Mouse (Mus musculus): Measurements from ENCODE around the gene Pdzd8.

The Pdzd8 gene

GRCm38 (mm10) chr19:59379995-59380394 is 34.4 kb upstream of the Pdzd8 start:
- no peaks in the 10 kb centered on the region for H3K36me3 ChIP-seq (ENCODE audit: insufficient read depth, low read length)
- H3K9me3 ChIP-seq (ENCODE audit: low read length): peaks cover 14% of the 10 kb centered on the region
- TF ChIP-seq POU5F1 (IDR thresholded peaks at IDR 0.05; ENCODE audit: borderline replicate concordance, low read length) (no peak), CTCF (conservative IDR thresholded peaks at IDR 0.05; ENCODE audit: low read length) (no peak), NANOG (IDR thresholded peaks at IDR 0.05; ENCODE audit: borderline replicate concordance, low read length) (no peak)
- no peak overlapping the region for H3K4me3 ChIP-seq (replicated peaks; ENCODE audit: low read length)
- peaks cover 7% of the 10 kb centered on the region; the same call in 1 of the 2 replicates for H3K27me3 ChIP-seq (ENCODE audit: insufficient read depth, low read length)
- H3K4me1 ChIP-seq (replicated peaks; ENCODE audit: low read depth, low read length): no peaks in the 10 kb centered on the region

- TF ChIP-seq CTCF (conservative IDR thresholded peaks at IDR 0.05; ENCODE audit: low read length) (peak; percentile 60), NANOG (IDR thresholded peaks at IDR 0.05; ENCODE audit: borderline replicate concordance, low read length) (no peak), POU5F1 (IDR thresholded peaks at IDR 0.05; ENCODE audit: borderline replicate concordance, low read length) (no peak)
- Histone ChIP-seq H3K4me1 (replicated peaks; ENCODE audit: low read depth, low read length) (peaks cover 9% of the 10 kb centered on the region), H3K9me3 (ENCODE audit: low read length) (peaks cover 14% of the 10 kb centered on the region), H3K4me3 (replicated peaks; ENCODE audit: low read length) (no peak overlapping the region), H3K36me3 (ENCODE audit: insufficient read depth, low read length) (no peaks in the 10 kb centered on the region), H3K27me3 (ENCODE audit: insufficient read depth, low read length) (peaks cover 7% of the 10 kb centered on the region; the same call in 1 of the 2 replicates)
Measured at GRCm38 (mm10) chr19:59376481-59376880, 30.9 kb upstream of the Pdzd8 start.

- H3K4me1 ChIP-seq (replicated peaks; ENCODE audit: low read depth, low read length): peaks cover 16% of the 10 kb centered on the region
- H3K36me3 ChIP-seq (ENCODE audit: insufficient read depth, low read length): no peaks in the 10 kb centered on the region
- no peak overlapping the region for H3K4me3 ChIP-seq (replicated peaks; ENCODE audit: low read length)
- TF ChIP-seq POU5F1 (IDR thresholded peaks at IDR 0.05; ENCODE audit: borderline replicate concordance, low read length) (no peak), NANOG (IDR thresholded peaks at IDR 0.05; ENCODE audit: borderline replicate concordance, low read length) (no peak), CTCF (conservative IDR thresholded peaks at IDR 0.05; ENCODE audit: low read length) (no peak)
- peaks cover 14% of the 10 kb centered on the region for H3K9me3 ChIP-seq (ENCODE audit: low read length)
- peaks cover 5% of the 10 kb centered on the region; the same call in 1 of the 2 replicates for H3K27me3 ChIP-seq (ENCODE audit: insufficient read depth, low read length)
Measured at GRCm38 (mm10) chr19:59374940-59375339, 29.4 kb upstream of the Pdzd8 start.

GRCm38 (mm10) chr19:59372928-59373327 is 27.3 kb upstream of the Pdzd8 start:
- H3K4me3 ChIP-seq (replicated peaks; ENCODE audit: low read length): no peak overlapping the region
- H3K9me3 ChIP-seq (ENCODE audit: low read length): peaks cover 14% of the 10 kb centered on the region
- peaks cover 9% of the 10 kb centered on the region; the same call in 1 of the 2 replicates for H3K27me3 ChIP-seq (ENCODE audit: insufficient read depth, low read length)
- TF ChIP-seq POU5F1 (IDR thresholded peaks at IDR 0.05; ENCODE audit: borderline replicate concordance, low read length) (no peak), NANOG (IDR thresholded peaks at IDR 0.05; ENCODE audit: borderline replicate concordance, low read length) (no peak), CTCF (conservative IDR thresholded peaks at IDR 0.05; ENCODE audit: low read length) (no peak)
- H3K36me3 ChIP-seq (ENCODE audit: insufficient read depth, low read length): no peaks in the 10 kb centered on the region
- peaks cover 16% of the 10 kb centered on the region for H3K4me1 ChIP-seq (replicated peaks; ENCODE audit: low read depth, low read length)

- Histone ChIP-seq H3K9me3 (ENCODE audit: low read length) (peaks cover 9% of the 10 kb centered on the region), H3K36me3 (ENCODE audit: insufficient read depth, low read length) (no peaks in the 10 kb centered on the region), H3K4me1 (replicated peaks; ENCODE audit: low read depth, low read length) (peaks cover 16% of the 10 kb centered on the region), H3K27me3 (ENCODE audit: insufficient read depth, low read length) (peaks cover 10% of the 10 kb centered on the region; the same call in 1 of the 2 replicates), H3K4me3 (replicated peaks; ENCODE audit: low read length) (no peak overlapping the region)
- no peak for TF ChIP-seq POU5F1 (IDR thresholded peaks at IDR 0.05; ENCODE audit: borderline replicate concordance, low read length)
- TF ChIP-seq CTCF (conservative IDR thresholded peaks at IDR 0.05; ENCODE audit: low read length): no peak
- no peak for TF ChIP-seq NANOG (IDR thresholded peaks at IDR 0.05; ENCODE audit: borderline replicate concordance, low read length)
Measured at GRCm38 (mm10) chr19:59371016-59371415, 25.4 kb upstream of the Pdzd8 start.

GRCm38 (mm10) chr19:59367892-59368291 is 22.3 kb upstream of the Pdzd8 start:
- peaks cover 15% of the 10 kb centered on the region; the same call in 1 of the 2 replicates for H3K27me3 ChIP-seq (ENCODE audit: insufficient read depth, low read length)
- H3K36me3 ChIP-seq (ENCODE audit: insufficient read depth, low read length): no peaks in the 10 kb centered on the region
- TF ChIP-seq NANOG (IDR thresholded peaks at IDR 0.05; ENCODE audit: borderline replicate concordance, low read length) (no peak), POU5F1 (IDR thresholded peaks at IDR 0.05; ENCODE audit: borderline replicate concordance, low read length) (no peak), CTCF (conservative IDR thresholded peaks at IDR 0.05; ENCODE audit: low read length) (no peak)
- peaks cover 11% of the 10 kb centered on the region for H3K4me1 ChIP-seq (replicated peaks; ENCODE audit: low read depth, low read length)
- no peaks in the 10 kb centered on the region for H3K9me3 ChIP-seq (ENCODE audit: low read length)
- no peak overlapping the region for H3K4me3 ChIP-seq (replicated peaks; ENCODE audit: low read length)

- Histone ChIP-seq H3K9me3 (ENCODE audit: low read length) (no peaks in the 10 kb centered on the region), H3K36me3 (ENCODE audit: insufficient read depth, low read length) (no peaks in the 10 kb centered on the region), H3K4me3 (replicated peaks; ENCODE audit: low read length) (no peak overlapping the region), H3K27me3 (ENCODE audit: insufficient read depth, low read length) (peaks cover 20% of the 10 kb centered on the region; the same call in 1 of the 2 replicates), H3K4me1 (replicated peaks; ENCODE audit: low read depth, low read length) (peaks cover 11% of the 10 kb centered on the region; the same call in 1 of the 2 replicates)
- no peak for TF ChIP-seq NANOG (IDR thresholded peaks at IDR 0.05; ENCODE audit: borderline replicate concordance, low read length)
- TF ChIP-seq POU5F1 (IDR thresholded peaks at IDR 0.05; ENCODE audit: borderline replicate concordance, low read length): no peak
- no peak for TF ChIP-seq CTCF (conservative IDR thresholded peaks at IDR 0.05; ENCODE audit: low read length)
Measured at GRCm38 (mm10) chr19:59366724-59367123, 21.1 kb upstream of the Pdzd8 start.

- H3K4me1 ChIP-seq (replicated peaks; ENCODE audit: low read depth, low read length): 0 out of 2 replicates have a peak, but pooled peaks cover 4% of the 10 kb centered on the region
- H3K4me3 ChIP-seq (replicated peaks; ENCODE audit: low read length): no peak overlapping the region
- H3K9me3 ChIP-seq (ENCODE audit: low read length): no peaks in the 10 kb centered on the region
- no peak for TF ChIP-seq POU5F1 (IDR thresholded peaks at IDR 0.05; ENCODE audit: borderline replicate concordance, low read length)
- H3K27me3 ChIP-seq (ENCODE audit: insufficient read depth, low read length): peaks cover 23% of the 10 kb centered on the region; the same call in 1 of the 2 replicates
- H3K36me3 ChIP-seq (ENCODE audit: insufficient read depth, low read length): no peaks in the 10 kb centered on the region
Measured at GRCm38 (mm10) chr19:59363666-59364065, 18.1 kb upstream of the Pdzd8 start.

- H3K9me3 ChIP-seq (ENCODE audit: low read length): no peaks in the 10 kb centered on the region
- no peaks in the 10 kb centered on the region for H3K36me3 ChIP-seq (ENCODE audit: insufficient read depth, low read length)
- TF ChIP-seq POU5F1 (IDR thresholded peaks at IDR 0.05; ENCODE audit: borderline replicate concordance, low read length) (no peak), NANOG (IDR thresholded peaks at IDR 0.05; ENCODE audit: borderline replicate concordance, low read length) (no peak), CTCF (conservative IDR thresholded peaks at IDR 0.05; ENCODE audit: low read length) (no peak)
- peaks cover 16% of the 10 kb centered on the region; the same call in 1 of the 2 replicates for H3K27me3 ChIP-seq (ENCODE audit: insufficient read depth, low read length)
- no peak overlapping the region for H3K4me3 ChIP-seq (replicated peaks; ENCODE audit: low read length)
- 0 out of 2 replicates have a peak, but pooled peaks cover 4% of the 10 kb centered on the region for H3K4me1 ChIP-seq (replicated peaks; ENCODE audit: low read depth, low read length)
Measured at GRCm38 (mm10) chr19:59362646-59363045, 17.1 kb upstream of the Pdzd8 start.
